Mouse (Mus musculus) hematopoietic stem cell, adult 5-6 weeks (primary cell): ENCODE data around the gene Rnaseh2b. TPM values are rescaled to one million over a fixed set of nuclear protein-coding genes. Genes with fewer than 3 reads are reported as not detected.

Experiments
- ATAC-seq, 2 experiments: fragments of 125-278 bp in 1 of 2; replicated peaks in 1 of 2; 2 replicates each; pipeline ENCODE4 v1.8.0; 2016 to 2017; ENCODE audit warnings: inconsistent platforms in 2 of 2, mild to moderate bottlenecking in 2 of 2, moderate number of reproducible peaks in 2 of 2, low read depth in 1 of 2, moderate TSS enrichment in 1 of 2; ENCODE audit not compliant: low FRiP score in 2 of 2, poor library complexity in 2 of 2, severe bottlenecking in 2 of 2, insufficient read depth in 1 of 2, low TSS enrichment in 1 of 2
- total RNA-seq: library from RNA; stranded (forward); fragments of 172-1452, 232-1000 nt; gene quantifications from 2 replicates; pipeline ENCODE4 v1.2.3, GENCODE M21; 2017

The Rnaseh2b gene
- total RNA-seq, 1 experiment from 2014 or later = 57.4 TPM

DNA sequence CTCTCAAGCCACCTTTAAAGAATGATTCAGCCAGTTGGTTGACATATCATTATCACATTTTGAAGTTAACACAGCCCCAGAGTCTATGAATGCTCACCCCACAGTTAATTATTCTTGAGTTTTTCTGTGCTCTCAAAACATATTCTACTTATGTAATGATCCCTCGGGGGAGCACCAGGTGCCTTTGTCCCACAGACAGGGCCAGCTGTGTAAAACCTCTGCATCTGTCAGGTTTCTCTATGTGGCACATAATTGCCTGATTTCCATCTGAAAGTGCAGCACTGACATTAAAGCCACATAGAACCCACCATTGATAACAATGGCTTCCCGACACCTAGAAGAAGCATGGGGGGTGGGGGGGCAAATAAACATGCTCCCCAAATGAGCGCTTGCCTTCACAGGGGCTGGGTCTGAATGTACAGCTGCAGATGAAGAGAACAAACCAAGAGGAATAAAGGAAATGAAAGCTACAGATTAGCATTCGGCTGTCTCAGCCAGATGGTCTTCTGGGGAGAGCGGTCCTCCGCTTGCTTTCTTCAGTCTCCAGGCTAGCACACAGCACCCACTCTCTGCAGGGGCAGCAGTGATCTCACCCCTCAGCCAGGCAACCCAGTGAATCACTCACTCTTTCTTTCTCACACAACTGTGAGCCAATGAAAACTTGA is 96.8 kb downstream of the Rnaseh2b start:
- ATAC-seq = no peak

DNA sequence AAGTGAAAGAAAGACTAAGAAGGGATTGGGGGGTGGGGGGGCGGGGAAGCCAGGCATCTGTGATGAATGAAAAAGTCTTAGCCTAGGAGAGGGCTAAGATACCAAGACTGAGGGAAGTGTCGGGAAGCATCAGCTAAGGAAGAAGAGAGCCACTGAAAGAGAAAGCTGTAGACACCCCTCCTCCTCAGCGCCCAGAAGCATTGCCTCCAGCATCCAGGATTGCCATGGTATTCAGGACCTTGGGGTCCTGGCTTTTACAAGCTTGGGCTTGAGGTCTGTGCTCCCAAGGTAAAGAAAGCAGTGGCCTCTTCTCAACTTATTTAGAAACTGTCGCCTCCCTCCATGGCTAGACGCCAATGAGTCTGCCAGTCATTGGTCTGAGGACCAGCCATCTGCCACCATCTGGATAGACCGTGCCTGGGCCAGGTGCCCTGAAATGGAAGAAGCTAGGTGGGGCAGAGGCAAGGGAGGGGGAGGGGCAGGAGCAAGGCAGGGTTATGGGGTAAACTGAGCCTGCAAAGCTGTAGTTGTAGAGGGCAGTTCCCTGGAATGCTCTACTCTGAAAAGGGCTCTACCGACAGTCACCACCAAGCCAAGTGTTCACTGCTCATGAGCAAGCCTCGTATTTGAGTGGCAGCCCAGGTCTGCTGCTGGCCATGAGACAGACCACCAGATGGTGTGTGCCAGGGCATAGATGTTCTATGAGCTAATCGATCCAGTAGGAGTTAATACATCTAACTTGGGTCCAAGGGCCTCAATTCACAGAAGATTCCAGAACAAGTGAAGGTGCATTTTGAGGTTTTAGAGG is 97.5 kb downstream of the Rnaseh2b start:
- ATAC-seq = no peak

DNA sequence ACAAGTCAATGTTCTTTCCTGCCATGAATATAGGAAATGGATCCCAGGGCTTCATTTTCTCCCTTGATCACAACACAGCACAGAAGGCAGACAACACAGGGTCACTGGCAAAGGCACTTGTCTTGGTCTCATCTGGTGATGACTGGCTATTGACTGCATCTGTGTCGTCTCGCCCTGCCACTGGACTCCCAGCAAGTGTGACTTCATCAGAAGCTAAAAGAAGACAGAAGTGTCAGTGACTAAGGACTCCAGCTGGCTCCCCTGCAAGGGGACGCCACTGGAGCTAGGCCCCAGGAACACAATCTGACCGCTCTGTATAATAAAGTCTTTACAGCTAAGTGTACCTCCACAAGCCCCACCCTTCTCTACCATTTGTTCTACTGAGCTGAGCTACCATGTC is 100.4 kb downstream of the Rnaseh2b start:
- ATAC-seq = no peak

DNA sequence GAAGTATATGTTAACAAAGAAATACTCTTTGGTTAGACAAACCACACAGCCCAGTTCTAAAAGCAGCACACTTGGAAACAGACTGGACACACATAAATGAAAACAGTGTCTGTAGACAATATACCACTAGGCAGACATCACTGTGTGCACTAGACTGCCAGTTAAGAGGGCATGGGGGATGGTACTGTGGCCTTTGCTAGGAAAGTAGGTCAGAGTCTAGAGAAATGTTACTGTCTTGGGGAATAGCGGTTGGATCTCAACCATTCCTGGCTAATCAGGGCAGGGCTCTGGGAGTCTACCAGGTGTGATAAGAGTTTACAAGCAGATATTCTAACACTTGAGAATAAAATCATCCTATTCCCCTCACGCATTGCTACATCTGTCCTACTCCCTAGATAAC is 103.0 kb downstream of the Rnaseh2b start:
- ATAC-seq = no peak

DNA sequence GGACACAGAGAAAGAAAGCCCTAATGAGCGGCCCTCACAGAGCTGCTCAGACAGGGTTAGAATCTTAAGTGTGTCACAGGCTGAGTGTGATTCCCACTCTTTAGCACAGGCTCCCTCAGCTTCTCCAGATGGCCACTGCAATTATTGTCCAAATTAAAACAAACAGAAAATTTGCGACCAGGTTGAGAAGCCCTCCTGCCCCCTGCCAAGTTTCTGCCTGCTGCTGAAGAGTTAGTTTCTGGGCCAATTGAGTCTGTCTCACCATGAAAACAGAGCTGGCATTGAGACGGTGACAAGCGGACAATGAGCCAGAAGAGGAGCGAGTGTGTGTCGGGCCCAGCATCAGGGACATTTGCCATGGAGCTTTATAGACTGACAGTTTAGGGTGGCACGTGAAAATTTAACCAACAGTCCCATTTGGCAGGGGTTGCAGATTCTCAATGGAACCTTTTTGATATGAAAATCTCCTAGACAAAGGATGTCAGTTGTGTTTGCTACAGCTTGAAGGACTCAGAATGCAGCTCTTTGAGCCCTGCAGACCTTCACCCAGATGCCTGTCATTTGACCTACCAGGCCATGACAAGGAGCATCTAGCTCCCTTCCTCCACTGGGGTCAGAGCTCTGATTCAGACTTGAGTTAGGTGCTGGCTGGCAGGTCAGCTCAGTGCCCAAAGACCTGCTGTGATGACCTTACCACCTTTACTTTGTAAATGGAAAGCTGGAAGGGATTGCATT is 123.8 kb downstream of the Rnaseh2b start:
- ATAC-seq = no peak

DNA sequence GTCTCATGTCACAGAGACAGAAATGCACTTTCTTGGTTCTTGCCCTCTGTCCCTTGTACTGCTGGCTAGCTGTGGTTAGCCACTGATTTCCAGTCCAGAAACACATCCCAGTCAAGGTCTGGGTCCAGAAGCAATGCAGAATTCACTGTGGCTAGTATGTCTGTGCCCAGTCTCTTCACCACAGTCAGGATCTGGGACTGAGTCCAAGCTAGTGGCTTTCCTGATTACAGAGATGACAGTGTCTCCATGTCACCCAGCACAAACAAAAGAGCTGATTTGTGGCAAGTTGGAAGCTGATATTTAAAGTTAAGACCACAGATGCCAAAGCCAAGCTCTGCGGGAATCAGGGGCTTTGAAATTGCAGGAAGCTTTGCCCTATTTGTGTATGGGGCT is 124.3 kb downstream of the Rnaseh2b start:
- peak; percentile 42 to 53; a peak in 3 of 4 replicates for ATAC-seq

DNA sequence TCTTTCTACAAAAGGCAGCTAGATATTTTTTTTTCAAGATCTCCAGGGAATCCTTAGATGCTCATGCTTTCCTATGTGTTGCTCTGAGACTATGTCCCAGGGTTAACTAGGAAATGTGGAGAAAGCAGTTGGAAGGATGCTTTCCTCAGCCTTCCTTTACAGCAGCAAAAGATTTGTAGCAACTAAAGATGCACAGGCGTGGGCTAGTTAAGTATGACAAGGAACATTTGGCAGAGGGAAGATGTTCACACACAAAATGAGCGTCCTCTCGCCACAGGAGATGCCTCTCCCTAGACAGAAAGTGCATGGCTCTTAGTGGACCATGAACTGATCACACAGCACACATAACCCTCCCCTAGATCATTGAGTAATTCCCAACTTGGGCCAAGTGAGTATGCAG is 125.1 kb downstream of the Rnaseh2b start:
- ATAC-seq = no peak

DNA sequence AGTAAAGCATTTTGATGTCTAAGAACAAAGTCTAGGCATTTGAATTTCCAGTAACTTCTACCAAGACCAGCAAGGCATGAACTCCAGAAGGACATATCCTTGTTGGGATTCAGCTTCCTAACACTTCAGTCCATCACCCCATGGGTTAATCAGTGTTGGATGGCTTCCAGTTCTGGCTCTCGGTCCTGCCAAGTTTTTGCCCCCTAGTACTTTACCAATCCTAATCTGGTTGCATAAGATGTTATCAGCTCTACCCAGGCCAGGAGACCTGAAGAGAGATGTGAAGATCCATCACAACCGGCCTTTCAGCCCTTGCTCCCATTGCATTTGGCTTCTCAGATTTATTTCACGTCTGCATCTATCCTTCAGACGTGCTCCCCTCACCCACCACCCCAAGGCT is 129.9 kb downstream of the Rnaseh2b start:
- no peak for ATAC-seq

Other genes with a start within 250 kb of the Rnaseh2b start
- 2.0 and 3.9 TPM in 2 replicates for gene Dleu7, start 458 bp downstream of the Rnaseh2b start, total RNA-seq
- not detected in 2 replicates for gene Gucy1b2, start 163.7 kb downstream of the Rnaseh2b start, total RNA-seq